Mouse (Mus musculus) liver, embryonic 11.5 days (tissue): ENCODE data around the gene Tacc3. TPM values are rescaled to one million over a fixed set of nuclear protein-coding genes. Genes with fewer than 3 reads are reported as not detected.

Experiments used
- polyA plus RNA-seq: library from polyadenylated mRNA; unstranded; fragments of >200 nt; fragmentation: Nextera tagmentation; extraction: Ambion mirVana; gene quantifications from 2 replicates; pipeline ENCODE4 v1.2.1, GENCODE M21; 2014

The Tacc3 gene
- polyA plus RNA-seq, 1 experiment from 2014 or later, result 229 TPM

Other genes starting within 250 kb of the Tacc3 start
- gene Nkx1-1, start 224.2 kb upstream of the Tacc3 start, polyA plus RNA-seq, result not detected in 2 replicates
- 62.5 and 63.6 TPM in 2 replicates for gene Fam53a, start 28.5 kb upstream of the Tacc3 start, polyA plus RNA-seq
- 0.22 and 0.27 TPM in 2 replicates for gene Gm9903, start 28.2 kb upstream of the Tacc3 start, polyA plus RNA-seq
- 369 and 394 TPM in 2 replicates for gene Slbp, start 5.6 kb upstream of the Tacc3 start, polyA plus RNA-seq
- 35.7 and 38.0 TPM in 2 replicates for gene Tmem129, start 288 bp downstream of the Tacc3 start, polyA plus RNA-seq
- 7.8 and 8.5 TPM in 2 replicates for gene Fgfr3, start 63.5 kb downstream of the Tacc3 start, polyA plus RNA-seq
- gene Letm1, start 124.7 kb downstream of the Tacc3 start, polyA plus RNA-seq, result 53.5 and 54.2 TPM in 2 replicates
- gene Nsd2, start 162.6 kb downstream of the Tacc3 start, polyA plus RNA-seq, result 48.6 and 62.5 TPM in 2 replicates